Mouse (Mus musculus) neural tube, embryonic 13.5 days (tissue): ENCODE measurements around the gene Pknox2. TPM values are rescaled to one million over a fixed set of nuclear protein-coding genes. Genes with fewer than 3 reads are reported as not detected.

Source experiments
- ATAC-seq: fragments of 200-750 bp; cut with Nextera tagmentation; 2 replicates; pipeline ENCODE4 v1.8.0; 2017; ENCODE audit warnings: low read depth, mild to moderate bottlenecking, moderate TSS enrichment, moderate library complexity
- H3K27ac ChIP-seq: fragments of 300-500 bp; sonication (generic); replicated peaks from 2 replicates; pipeline ENCODE4 v1.5.1; 2015; ENCODE audit warnings: moderate library complexity, mild to moderate bottlenecking, inconsistent platforms
- H3K27me3 ChIP-seq: fragments of 300-500 bp; sonication (generic); 2 replicates; pipeline ENCODE4 v1.6.1; 2015; ENCODE audit warnings: mild to moderate bottlenecking, inconsistent platforms
- H3K36me3 ChIP-seq: fragments of 300-500 bp; sonication (generic); 2 replicates; pipeline ENCODE4 v1.6.1; 2015; ENCODE audit warnings: mild to moderate bottlenecking, inconsistent platforms
- H3K4me1 ChIP-seq: fragments of 300-500 bp; sonication (generic); replicated peaks from 2 replicates; pipeline ENCODE4 v1.6.1; 2015; ENCODE audit warnings: inconsistent platforms
- H3K4me2 ChIP-seq: fragments of 300-500 bp; sonication (generic); 2 replicates; pipeline ENCODE4 v1.6.1; 2015; ENCODE audit warnings: inconsistent platforms, mild to moderate bottlenecking, moderate library complexity
- H3K4me3 ChIP-seq: fragments of 300-500 bp; sonication (generic); 2 replicates; pipeline ENCODE4 v1.5.1; 2015; ENCODE audit warnings: mild to moderate bottlenecking, inconsistent platforms
- H3K9ac ChIP-seq: fragments of 300-500 bp; sonication (generic); 2 replicates; pipeline ENCODE4 v1.6.1; 2015; ENCODE audit warnings: moderate library complexity, mild to moderate bottlenecking, inconsistent platforms
- H3K9me3 ChIP-seq: fragments of 300-500 bp; sonication (generic); 2 replicates; pipeline ENCODE4 v1.6.1; 2016; ENCODE audit warnings: inconsistent platforms
- WGBS: fragments of 180-500 bp; shearing (Covaris S2); methylation state at CpG from one replicate; pipeline ENCODE4 v1.1.7; 2015; 5-methylcytosine and 5-hydroxymethylcytosine counted together
- polyA plus RNA-seq: library from polyadenylated mRNA; unstranded; fragments of >200 nt; fragmentation: Nextera tagmentation; extraction: Ambion mirVana; gene quantifications from 2 replicates; pipeline ENCODE4 v1.2.1, GENCODE M21; 2015

The Pknox2 gene
- polyA plus RNA-seq, 1 experiment from 2014 or later: 59.2 TPM

GRCm38 (mm10) chr9:36916362-36916761 lies 230.8 kb downstream of the Pknox2 start:
- H3K4me2 ChIP-seq: peak overlapping the region; percentile 9; the same call in 1 of the 2 replicates
- peak; percentile 68 for ATAC-seq
- WGBS: 7% methylated on average over 6 of the region's 6 CpGs

GRCm38 (mm10) chr9:36905452-36905851 lies 241.8 kb downstream of the Pknox2 start:
- WGBS: 61% methylated on average over 4 of the region's 4 CpGs
- peak; percentile 71 for ATAC-seq
- no peak overlapping the region for H3K4me3 ChIP-seq
- peaks cover 44% of the 10 kb centered on the region for H3K36me3 ChIP-seq
- H3K9ac ChIP-seq: no peak overlapping the region
- H3K4me1 ChIP-seq: peaks cover 13% of the 10 kb centered on the region; the same call in 1 of the 2 replicates
- H3K4me2 ChIP-seq: no peak overlapping the region
- H3K9me3 ChIP-seq: no peaks in the 10 kb centered on the region
- 0 out of 2 replicates have a peak overlapping the region, but pooled peaks have one; percentile 28 for H3K27ac ChIP-seq
- H3K27me3 ChIP-seq: no peaks in the 10 kb centered on the region

More at GRCm38 (mm10) chr9:36916362-36916761, 230.8 kb downstream of the Pknox2 start:
- Histone ChIP-seq H3K36me3 (peaks cover 10% of the 10 kb centered on the region; the same call in 1 of the 2 replicates), H3K9ac (no peak overlapping the region), H3K4me3 (no peak overlapping the region), H3K27me3 (no peaks in the 10 kb centered on the region), H3K9me3 (no peaks in the 10 kb centered on the region), H3K27ac (peak overlapping the region; percentile 54), H3K4me1 (peaks cover 16% of the 10 kb centered on the region)

GRCm38 (mm10) chr9:36900464-36900863 lies 246.7 kb downstream of the Pknox2 start:
- 88% methylated on average over 4 of the region's 4 CpGs for WGBS
- H3K27ac ChIP-seq: no peak overlapping the region

GRCm38 (mm10) chr9:36898560-36898959 lies 248.6 kb downstream of the Pknox2 start:
- Histone ChIP-seq H3K27ac (no peak overlapping the region), H3K4me3 (no peak overlapping the region), H3K36me3 (peaks cover 44% of the 10 kb centered on the region), H3K9me3 (no peaks in the 10 kb centered on the region), H3K9ac (no peak overlapping the region), H3K4me2 (no peak overlapping the region), H3K27me3 (no peaks in the 10 kb centered on the region), H3K4me1 (no peaks in the 10 kb centered on the region)
- 96% methylated on average over 3 of the region's 3 CpGs for WGBS
- no peak for ATAC-seq

More at GRCm38 (mm10) chr9:36900464-36900863, 246.7 kb downstream of the Pknox2 start:
- Histone ChIP-seq H3K27me3 (no peaks in the 10 kb centered on the region), H3K4me1 (0 out of 2 replicates have a peak, but pooled peaks cover 4% of the 10 kb centered on the region), H3K9me3 (no peaks in the 10 kb centered on the region), H3K9ac (no peak overlapping the region), H3K4me2 (no peak overlapping the region), H3K4me3 (no peak overlapping the region), H3K36me3 (peaks cover 39% of the 10 kb centered on the region)
- ATAC-seq: no peak

GRCm38 (mm10) chr9:36895009-36895693 lies 252.1 kb downstream of the Pknox2 start:
- H3K27ac ChIP-seq: no peak overlapping the region
- WGBS: 87% methylated on average over 8 of the region's 8 CpGs
- no peaks in the 10 kb centered on the region for H3K4me1 ChIP-seq
- no peaks in the 10 kb centered on the region for H3K9me3 ChIP-seq
- H3K36me3 ChIP-seq: peaks cover 63% of the 10 kb centered on the region
- H3K4me2 ChIP-seq: no peak overlapping the region
- H3K4me3 ChIP-seq: no peak overlapping the region
- no peak overlapping the region for H3K9ac ChIP-seq
- H3K27me3 ChIP-seq: no peaks in the 10 kb centered on the region
- peak; percentile 69 for ATAC-seq

- Histone ChIP-seq H3K9ac (no peak overlapping the region), H3K36me3 (peaks cover 60% of the 10 kb centered on the region), H3K27ac (no peak overlapping the region), H3K9me3 (no peaks in the 10 kb centered on the region), H3K27me3 (no peaks in the 10 kb centered on the region), H3K4me3 (no peak overlapping the region), H3K4me2 (no peak overlapping the region), H3K4me1 (no peaks in the 10 kb centered on the region)
- 93% methylated on average over 7 of the region's 7 CpGs for WGBS
- ATAC-seq: no peak
Observed at GRCm38 (mm10) chr9:36894242-36894641, 253.0 kb downstream of the Pknox2 start.

GRCm38 (mm10) chr9:36893413-36893990 lies 253.7 kb downstream of the Pknox2 start:
- Histone ChIP-seq H3K27me3 (no peaks in the 10 kb centered on the region), H3K27ac (no peak overlapping the region), H3K9me3 (no peaks in the 10 kb centered on the region), H3K36me3 (peaks cover 54% of the 10 kb centered on the region), H3K4me2 (no peak overlapping the region), H3K9ac (no peak overlapping the region), H3K4me3 (no peak overlapping the region), H3K4me1 (no peaks in the 10 kb centered on the region)
- no peak for ATAC-seq
- 89% methylated on average over 6 of the region's 6 CpGs for WGBS

GRCm38 (mm10) chr9:36890552-36890951 lies 256.7 kb downstream of the Pknox2 start:
- H3K4me3 ChIP-seq: no peak overlapping the region
- no peaks in the 10 kb centered on the region for H3K27me3 ChIP-seq
- no peak overlapping the region for H3K27ac ChIP-seq
- no peak overlapping the region for H3K9ac ChIP-seq
- no peaks in the 10 kb centered on the region for H3K9me3 ChIP-seq
- ATAC-seq: no peak
- no peak overlapping the region for H3K4me2 ChIP-seq
- H3K36me3 ChIP-seq: peaks cover 46% of the 10 kb centered on the region
- WGBS: 33% methylated on average over 4 of the region's 4 CpGs
- H3K4me1 ChIP-seq: no peaks in the 10 kb centered on the region

- WGBS: 57% methylated on average over 3 of the region's 3 CpGs
- H3K36me3 ChIP-seq: 0 out of 2 replicates have a peak, but pooled peaks cover 5% of the 10 kb centered on the region
- no peak overlapping the region for H3K4me2 ChIP-seq
- H3K9ac ChIP-seq: no peak overlapping the region
- no peak for ATAC-seq
- H3K4me3 ChIP-seq: no peak overlapping the region
- no peaks in the 10 kb centered on the region for H3K9me3 ChIP-seq
- H3K27ac ChIP-seq: no peak overlapping the region
- peaks cover 24% of the 10 kb centered on the region for H3K4me1 ChIP-seq
- no peaks in the 10 kb centered on the region for H3K27me3 ChIP-seq
Observed at GRCm38 (mm10) chr9:36885237-36885636, 262.0 kb downstream of the Pknox2 start.

GRCm38 (mm10) chr9:36883569-36883968 lies 263.6 kb downstream of the Pknox2 start:
- Histone ChIP-seq H3K27me3 (no peaks in the 10 kb centered on the region), H3K9ac (no peak overlapping the region), H3K9me3 (no peaks in the 10 kb centered on the region), H3K4me1 (peaks cover 24% of the 10 kb centered on the region), H3K27ac (no peak overlapping the region), H3K4me2 (no peak overlapping the region), H3K36me3 (peaks cover 21% of the 10 kb centered on the region), H3K4me3 (no peak overlapping the region)
- no peak for ATAC-seq
- 70% methylated on average over 3 of the region's 3 CpGs for WGBS

- no peak overlapping the region for H3K4me3 ChIP-seq
- H3K9ac ChIP-seq: no peak overlapping the region
- H3K4me1 ChIP-seq: peaks cover 24% of the 10 kb centered on the region
- no peaks in the 10 kb centered on the region for H3K27me3 ChIP-seq
- H3K36me3 ChIP-seq: peaks cover 34% of the 10 kb centered on the region
- H3K9me3 ChIP-seq: no peaks in the 10 kb centered on the region
- WGBS: 35% methylated on average over 8 of the region's 8 CpGs
- peak; percentile 86 for ATAC-seq
- H3K4me2 ChIP-seq: no peak overlapping the region
- peak overlapping the region; percentile 88 for H3K27ac ChIP-seq
Observed at GRCm38 (mm10) chr9:36882034-36882745, 265.0 kb downstream of the Pknox2 start.

- no peak overlapping the region for H3K4me3 ChIP-seq
- peaks cover 40% of the 10 kb centered on the region for H3K36me3 ChIP-seq
- 52% methylated on average over 5 of the region's 5 CpGs for WGBS
- H3K4me2 ChIP-seq: no peak overlapping the region
- peak; percentile 30; the same call in 1 of the 2 replicates for ATAC-seq
- H3K4me1 ChIP-seq: peaks cover 24% of the 10 kb centered on the region
- H3K27me3 ChIP-seq: no peaks in the 10 kb centered on the region
- no peaks in the 10 kb centered on the region for H3K9me3 ChIP-seq
- peak overlapping the region; percentile 88 for H3K27ac ChIP-seq
- H3K9ac ChIP-seq: no peak overlapping the region
Observed at GRCm38 (mm10) chr9:36881615-36882014, 265.6 kb downstream of the Pknox2 start.
